Mouse (Mus musculus) stomach, embryonic 14.5 days (tissue): ENCODE results near the gene Eef2k. TPM values are rescaled to one million over a fixed set of nuclear protein-coding genes. Genes with fewer than 3 reads are reported as not detected.
"Not testable (repeated sequence)": the region's sequence is repeated elsewhere in the genome, so short reads cannot be mapped to it uniquely, and the experiment has no call there.

Source experiments
- ATAC-seq: fragments of 200-750 bp; cut with Nextera tagmentation; 2 replicates; pipeline ENCODE4 v1.8.0; 2017; ENCODE audit warnings: low read depth, moderate TSS enrichment; ENCODE audit not compliant: insufficient number of reproducible peaks, insufficient read depth, low FRiP score
- H3K27ac ChIP-seq: fragments of 300-500 bp; sonication (generic); 2 replicates; pipeline ENCODE4 v1.5.1; 2014; ENCODE audit warnings: mild to moderate bottlenecking, low read length, moderate library complexity, mixed read lengths
- H3K27me3 ChIP-seq: fragments of 300-500 bp; sonication (generic); 2 replicates; pipeline ENCODE4 v1.6.1; 2014; ENCODE audit warnings: low read length, control low read depth, mixed read lengths; ENCODE audit not compliant: control insufficient read depth, insufficient read depth
- H3K36me3 ChIP-seq: fragments of 300-500 bp; sonication (generic); 2 replicates; pipeline ENCODE4 v1.6.1; 2014; ENCODE audit warnings: mild to moderate bottlenecking, control low read depth, low read length, moderate library complexity, mixed read lengths; ENCODE audit not compliant: control insufficient read depth, insufficient read depth
- H3K4me1 ChIP-seq: fragments of 300-500 bp; sonication (generic); 2 replicates; pipeline ENCODE4 v1.6.1; 2014; ENCODE audit warnings: low read length, control low read depth, mixed read lengths; ENCODE audit not compliant: control insufficient read depth, insufficient read depth
- H3K4me2 ChIP-seq: fragments of 300-500 bp; sonication (generic); replicated peaks from 2 replicates; pipeline ENCODE4 v1.6.1; 2014; ENCODE audit warnings: low read depth, low read length, control low read depth
- H3K4me3 ChIP-seq: fragments of 300-500 bp; sonication (generic); 2 replicates; pipeline ENCODE4 v1.5.1; 2014; ENCODE audit warnings: low read depth, low read length, control low read depth
- H3K9ac ChIP-seq: fragments of 300-500 bp; sonication (generic); replicated peaks from 2 replicates; pipeline ENCODE4 v1.6.1; 2014; ENCODE audit warnings: low read depth, mild to moderate bottlenecking, control low read depth, low read length, moderate library complexity, mixed read lengths
- H3K9me3 ChIP-seq: fragments of 300-500 bp; sonication (generic); 2 replicates; pipeline ENCODE4 v1.6.1; 2016; ENCODE audit warnings: low read depth, low read length, control low read depth; ENCODE audit not compliant: control insufficient read depth
- WGBS: fragments of 180-500 bp; shearing (Covaris S2); extraction: QIAGEN DNeasy Blood & Tissue Kit; methylation state at CpG from one replicate; pipeline ENCODE4 v1.1.7; 2014; 5-methylcytosine and 5-hydroxymethylcytosine counted together
- polyA plus RNA-seq: library from polyadenylated mRNA; unstranded; fragments of >200 nt; fragmentation: Nextera tagmentation; extraction: Ambion mirVana; gene quantifications from 2 replicates; pipeline ENCODE4 v1.2.1, GENCODE M21; 2014

Gene Eef2k
- polyA plus RNA-seq, 1 experiment from 2014 or later: 21.1 TPM

DNA sequence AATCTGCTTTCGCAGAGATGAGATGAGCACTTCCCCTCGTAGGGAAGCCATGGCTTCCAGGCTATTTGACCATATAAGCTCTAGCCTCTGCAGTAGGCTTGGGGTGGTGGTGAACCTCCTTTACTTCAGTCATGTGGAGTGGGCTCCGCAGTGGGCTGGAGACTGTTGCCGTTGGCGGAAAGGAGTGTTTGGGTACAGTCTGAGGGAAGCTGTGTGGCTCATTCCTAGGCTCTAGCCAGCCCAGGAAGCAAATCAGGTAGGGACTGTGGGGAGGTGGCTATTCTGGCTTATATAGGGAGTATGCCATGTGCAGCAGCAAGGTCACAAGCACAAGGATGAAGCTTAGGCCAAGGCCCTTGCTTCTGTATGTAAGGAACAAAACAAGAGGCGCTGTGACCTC, 98.6 kb downstream of the Eef2k start:
- Histone ChIP-seq H3K9me3 (no peaks in the 10 kb centered on the region), H3K27me3 (no peaks in the 10 kb centered on the region), H3K4me2 (no peak overlapping the region), H3K27ac (no peak overlapping the region), H3K36me3 (peaks cover 71% of the 10 kb centered on the region), H3K4me3 (no peak overlapping the region), H3K9ac (no peak overlapping the region), H3K4me1 (no peaks in the 10 kb centered on the region)
- ATAC-seq: no peak
- 91% methylated on average over 6 of the region's 6 CpGs for WGBS

DNA sequence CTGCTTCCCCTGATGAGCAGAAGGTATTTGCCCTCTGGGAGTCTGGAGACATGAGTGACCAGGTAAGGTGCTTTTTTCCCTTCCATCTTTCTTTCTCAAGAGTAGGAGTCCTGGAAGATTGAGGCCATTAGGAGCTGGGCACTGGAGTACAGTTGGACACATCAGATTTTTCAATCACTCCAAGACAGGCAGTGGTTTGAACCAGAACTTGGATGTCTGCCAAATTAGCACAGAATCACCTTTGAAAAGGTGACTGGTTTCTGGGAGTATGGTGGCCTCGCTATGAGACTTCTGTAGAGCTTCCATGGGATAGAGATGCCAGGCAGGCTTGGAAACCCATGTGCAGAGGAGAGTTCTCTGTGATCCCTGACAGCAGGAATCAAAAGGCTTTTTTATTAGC, 99.9 kb downstream of the Eef2k start:
- no peaks in the 10 kb centered on the region for H3K9me3 ChIP-seq
- 68% methylated on average over 1 of the region's 1 CpGs for WGBS
- no peak overlapping the region for H3K9ac ChIP-seq
- no peaks in the 10 kb centered on the region for H3K27me3 ChIP-seq
- no peaks in the 10 kb centered on the region for H3K4me1 ChIP-seq
- no peak for ATAC-seq
- H3K4me3 ChIP-seq: no peak overlapping the region
- H3K4me2 ChIP-seq: no peak overlapping the region
- peaks cover 67% of the 10 kb centered on the region for H3K36me3 ChIP-seq
- no peak overlapping the region for H3K27ac ChIP-seq

DNA sequence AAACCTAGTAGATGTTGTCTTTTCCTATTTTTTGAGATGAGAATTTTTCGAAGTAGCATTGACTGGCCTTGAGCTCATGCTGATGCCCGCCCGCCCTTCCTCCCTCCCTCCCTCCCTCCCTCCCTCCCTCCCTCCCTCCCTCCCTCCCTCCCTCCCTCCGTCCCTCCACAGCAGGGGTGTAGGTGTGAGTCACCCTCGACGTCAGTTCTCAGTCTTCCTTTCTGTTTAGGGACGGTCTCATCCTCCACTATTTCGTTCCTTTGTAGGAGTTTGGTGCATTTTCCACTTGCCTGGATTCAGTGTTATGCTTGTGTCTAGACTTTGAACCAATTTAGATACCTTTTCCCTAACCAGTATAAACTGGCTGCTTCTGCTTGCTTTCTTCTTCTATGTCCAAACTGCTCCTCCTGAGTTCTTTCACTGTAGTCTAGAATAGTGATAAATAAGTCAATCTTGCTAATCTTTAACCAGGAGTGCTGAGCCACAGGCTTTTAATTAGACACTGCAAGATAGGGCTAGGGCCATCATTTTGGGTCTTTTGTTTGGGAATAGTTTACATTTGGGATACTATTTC, 101.4 kb downstream of the Eef2k start:
- no peak overlapping the region for H3K27ac ChIP-seq
- H3K9ac ChIP-seq: no peak overlapping the region
- WGBS: 72% methylated on average over 7 of the region's 8 CpGs
- no peak overlapping the region for H3K4me2 ChIP-seq
- ATAC-seq: no peak
- H3K27me3 ChIP-seq: no peaks in the 10 kb centered on the region
- H3K9me3 ChIP-seq: no peaks in the 10 kb centered on the region
- no peak overlapping the region for H3K4me3 ChIP-seq
- peaks cover 65% of the 10 kb centered on the region for H3K36me3 ChIP-seq
- no peaks in the 10 kb centered on the region for H3K4me1 ChIP-seq

DNA sequence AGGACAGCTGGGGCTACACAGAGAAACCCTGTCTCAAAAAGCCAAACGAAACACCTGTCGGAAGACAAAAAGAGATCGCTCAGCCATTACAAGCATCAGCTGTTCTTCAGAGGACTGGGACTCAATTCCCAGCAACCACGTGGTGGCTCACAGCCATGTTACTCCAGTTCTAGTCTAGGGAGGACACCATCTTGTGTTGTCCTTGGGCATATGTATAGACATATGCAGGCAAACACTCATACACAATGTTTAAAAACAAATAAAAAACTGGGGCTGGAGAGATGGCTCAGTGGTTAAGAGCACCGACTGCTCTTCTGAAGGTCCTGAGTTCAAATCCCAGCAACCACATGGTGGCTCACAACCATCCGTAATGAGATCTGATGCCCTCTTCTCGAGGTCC, 111.0 kb downstream of the Eef2k start:
- 79% methylated on average over 7 of the region's 7 CpGs for WGBS
- H3K9me3 ChIP-seq, H3K9ac ChIP-seq, H3K4me1 ChIP-seq, H3K4me3 ChIP-seq, H3K4me2 ChIP-seq, H3K27ac ChIP-seq, ATAC-seq, H3K27me3 ChIP-seq: not testable (repeated sequence)
- H3K36me3 ChIP-seq: peaks cover 12% of the 10 kb centered on the region; the same call in 1 of the 2 replicates

Other genes starting within 250 kb of the Eef2k start
- 197 and 198 TPM in 2 replicates for gene Uqcrc2, start 207.7 kb upstream of the Eef2k start, polyA plus RNA-seq
- 0.20 and 0.43 TPM in 2 replicates for gene Pdzd9, start 172.5 kb upstream of the Eef2k start, polyA plus RNA-seq
- gene Mosmo, start 165.2 kb upstream of the Eef2k start, polyA plus RNA-seq: 15.8 and 16.5 TPM in 2 replicates
- 0.27 and 0.41 TPM in 2 replicates for gene Vwa3a, start 103.5 kb upstream of the Eef2k start, polyA plus RNA-seq
- gene Gm5737, start 30.5 kb upstream of the Eef2k start, polyA plus RNA-seq: not detected in 2 replicates
- 26.3 and 28.0 TPM in 2 replicates for gene Polr3e, start 74.9 kb downstream of the Eef2k start, polyA plus RNA-seq
- gene Cdr2, start 139.5 kb downstream of the Eef2k start, polyA plus RNA-seq: 12.6 and 13.2 TPM in 2 replicates
- gene Mfsd13b, start 139.7 kb downstream of the Eef2k start, polyA plus RNA-seq: 0.32 TPM in 1 of 2 replicates, not detected in the other
- 163 and 170 TPM in 2 replicates for gene Mettl9, start 191.6 kb downstream of the Eef2k start, polyA plus RNA-seq
- gene Igsf6, start 231.7 kb downstream of the Eef2k start, polyA plus RNA-seq: 1.7 and 2.9 TPM in 2 replicates
- gene Otoa, start 238.8 kb downstream of the Eef2k start, polyA plus RNA-seq: 0.10 and 0.17 TPM in 2 replicates